Mouse (Mus musculus): ENCODE data around the gene Tmem56. TPM values are rescaled to one million over a fixed set of nuclear protein-coding genes. Genes with fewer than 3 reads are reported as not detected.

Tmem56 gene
- total RNA-seq, 2 experiments from 2014 or later, result 0.92 to 1.4 TPM

Other genes starting within 250 kb of the Tmem56 start
- gene Rwdd3, start 111.4 kb downstream of the Tmem56 start, total RNA-seq (2021), result 1 to 10 TPM; 2.0 to 2.7 TPM
- 10 to 100 TPM; 11.9 to 13.4 TPM for gene Alg14, start 8.7 kb upstream of the Tmem56 start, total RNA-seq (2021)
- gene Cnn3, start 143.4 kb upstream of the Tmem56 start, total RNA-seq (2021), result 10 to 100 TPM; 42.1 to 43.8 TPM
- gene Slc44a3, start 249.3 kb upstream of the Tmem56 start, total RNA-seq (2021), result under 1 TPM in 1 of 2 experiments, not detected in 1; 0.22 TPM